Mouse (Mus musculus) intestine, embryonic 14.5 days (tissue): Measurements from ENCODE around the gene Prmt8. TPM values are rescaled to one million over a fixed set of nuclear protein-coding genes. Genes with fewer than 3 reads are reported as not detected.

ENCODE experiments used
- ATAC-seq: fragments of 200-750 bp; cut with Nextera tagmentation; replicated peaks from 2 replicates; pipeline ENCODE4 v1.8.0; 2017; ENCODE audit warnings: low read depth, moderate number of reproducible peaks, moderate TSS enrichment, moderate library complexity; ENCODE audit not compliant: low FRiP score, low TSS enrichment
- DNase-seq: peaks from one replicate; pipeline ENCODE4 v3.0.0-alpha.2; 2018; ENCODE audit warnings: low spot score
- H3K27ac ChIP-seq: fragments of 300-500 bp; sonication (generic); 2 replicates; pipeline ENCODE4 v1.5.1; 2014; ENCODE audit warnings: low read depth, mild to moderate bottlenecking, control low read depth
- H3K27me3 ChIP-seq: fragments of 300-500 bp; sonication (generic); replicated peaks from 2 replicates; pipeline ENCODE4 v1.6.1; 2014; ENCODE audit warnings: low read length, control low read depth; ENCODE audit not compliant: control insufficient read depth, insufficient read depth
- H3K36me3 ChIP-seq: fragments of 300-500 bp; sonication (generic); 2 replicates; pipeline ENCODE4 v1.6.1; 2014; ENCODE audit warnings: low read length, control low read depth; ENCODE audit not compliant: control insufficient read depth, insufficient read depth
- H3K4me1 ChIP-seq: fragments of 300-500 bp; sonication (generic); replicated peaks from 2 replicates; pipeline ENCODE4 v1.6.1; 2014; ENCODE audit warnings: low read length, control low read depth, mixed read lengths; ENCODE audit not compliant: control insufficient read depth, insufficient read depth
- H3K4me2 ChIP-seq: fragments of 300-500 bp; sonication (generic); 2 replicates; pipeline ENCODE4 v1.6.1; 2014; ENCODE audit warnings: low read length
- H3K4me3 ChIP-seq: fragments of 300-500 bp; sonication (generic); 2 replicates; pipeline ENCODE4 v1.5.1; 2014; ENCODE audit warnings: low read depth, low read length, control low read depth, mixed read lengths
- H3K9ac ChIP-seq: fragments of 300-500 bp; sonication (generic); 2 replicates; pipeline ENCODE4 v1.6.1; 2014; ENCODE audit warnings: mild to moderate bottlenecking, low read length
- H3K9me3 ChIP-seq: fragments of 300-500 bp; sonication (generic); 2 replicates; pipeline ENCODE4 v1.6.1; 2016; ENCODE audit warnings: low read length, control low read depth; ENCODE audit not compliant: control insufficient read depth
- WGBS: fragments of 180-500 bp; shearing (Covaris S2); extraction: QIAGEN DNeasy Blood & Tissue Kit; methylation state at CpG from one replicate; pipeline ENCODE4 v1.1.7; 2014; 5-methylcytosine and 5-hydroxymethylcytosine counted together
- polyA plus RNA-seq: library from polyadenylated mRNA; unstranded; fragments of >200 nt; fragmentation: Nextera tagmentation; extraction: Ambion mirVana; gene quantifications from 2 replicates; pipeline ENCODE4 v1.2.1, GENCODE M21; 2014

The Prmt8 gene
- polyA plus RNA-seq: 0.19 and 0.35 TPM in 2 replicates

DNA sequence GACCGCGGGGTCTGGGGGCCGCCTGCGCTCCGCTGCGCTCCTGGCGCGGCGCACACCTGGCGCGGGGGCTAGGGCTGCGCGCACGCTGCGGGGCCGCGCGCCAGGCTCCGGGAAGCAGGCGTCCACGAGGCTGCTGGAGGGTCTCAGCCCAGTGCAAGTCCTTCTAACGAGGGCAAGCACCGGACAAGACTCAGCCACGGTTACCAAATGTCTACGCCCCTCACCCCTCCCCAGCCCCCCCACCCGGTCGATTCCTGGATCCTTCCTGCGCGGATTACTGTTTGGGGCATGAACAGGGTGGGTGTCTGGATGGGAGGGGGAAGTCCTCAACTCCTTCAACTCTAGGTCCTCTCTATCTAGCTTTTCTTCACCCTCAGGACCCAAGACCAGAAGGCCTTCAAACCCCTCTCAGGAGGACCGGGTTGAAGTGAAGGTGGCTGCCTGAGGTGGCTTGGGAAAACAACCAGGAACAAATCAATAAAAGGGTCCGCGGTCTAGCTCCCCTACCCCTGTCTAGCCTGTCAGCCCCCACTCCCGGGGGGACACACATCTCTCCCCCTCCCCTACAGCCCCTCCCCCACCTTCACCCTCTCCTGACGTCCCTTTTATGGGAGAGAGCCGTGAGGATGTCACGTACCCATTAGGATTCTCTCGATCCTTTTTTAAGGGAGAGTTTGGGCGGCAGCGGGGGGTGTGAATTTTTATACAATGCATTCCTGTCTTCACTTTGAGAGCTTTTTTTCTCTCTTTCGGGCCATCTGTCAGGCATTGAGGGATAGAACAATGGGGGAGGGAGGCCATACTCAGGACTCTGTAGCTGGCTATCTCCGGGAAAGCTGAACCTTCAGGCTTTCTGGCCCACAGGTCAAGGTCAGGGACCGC, at the start of gene Prmt8:
Gene Prmt8 (minus strand): TSS at position 198 of the 882 bp plus-strand sequence.
- 2% methylated on average over 42 of the region's 42 CpGs for WGBS
- Histone ChIP-seq H3K4me2 (peak within 1 kb of the TSS; percentile 62), H3K9me3 (no peaks in the 10 kb centered on the region), H3K4me3 (peak within 1 kb of the TSS; percentile 31), H3K27ac (no peak within 1 kb of the TSS), H3K27me3 (peaks cover 80% of the 10 kb centered on the region), H3K36me3 (no peaks in the 10 kb centered on the region), H3K4me1 (peaks cover 17% of the 10 kb centered on the region), H3K9ac (no peak within 1 kb of the TSS)
- no peak for DNase-seq
- no peak for ATAC-seq

GRCm38 (mm10) chr6:127803046-127803729, 33.9 kb upstream of the Prmt8 start:
- 70% methylated on average over 9 of the region's 9 CpGs for WGBS
- no peaks in the 10 kb centered on the region for H3K27me3 ChIP-seq
- no peak overlapping the region for H3K4me2 ChIP-seq
- H3K9ac ChIP-seq: no peak overlapping the region
- no peaks in the 10 kb centered on the region for H3K4me1 ChIP-seq
- H3K27ac ChIP-seq: no peak overlapping the region
- DNase-seq (no peak), ATAC-seq (no peak)
- H3K9me3 ChIP-seq: no peaks in the 10 kb centered on the region
- H3K36me3 ChIP-seq: no peaks in the 10 kb centered on the region
- H3K4me3 ChIP-seq: no peak overlapping the region

DNA sequence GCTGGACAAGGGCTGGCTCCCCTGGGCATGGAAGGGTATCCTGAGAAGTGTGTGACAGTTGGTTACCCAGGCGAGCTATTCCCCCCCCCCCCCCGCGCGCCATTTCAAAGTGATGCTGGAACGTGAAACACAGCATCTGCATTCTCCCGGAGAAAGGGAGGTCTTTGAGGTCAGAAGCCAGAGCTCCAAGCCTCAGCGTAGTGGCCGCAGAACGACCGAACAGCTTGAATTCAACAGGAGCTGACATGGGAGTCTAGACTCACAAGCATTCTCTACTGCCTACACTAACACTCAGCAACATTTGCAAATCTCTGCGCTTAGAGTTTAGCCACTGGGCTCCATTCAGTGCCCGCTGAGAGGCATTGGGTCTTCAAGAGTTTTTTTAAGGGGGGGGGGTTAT, 32.9 kb upstream of the Prmt8 start:
- Histone ChIP-seq H3K4me3 (no peak overlapping the region), H3K9me3 (no peaks in the 10 kb centered on the region), H3K9ac (no peak overlapping the region), H3K36me3 (no peaks in the 10 kb centered on the region), H3K4me2 (no peak overlapping the region), H3K4me1 (no peaks in the 10 kb centered on the region), H3K27ac (no peak overlapping the region), H3K27me3 (no peaks in the 10 kb centered on the region)
- ATAC-seq (no peak), DNase-seq (no peak)
- 74% methylated on average over 12 of the region's 12 CpGs for WGBS

GRCm38 (mm10) chr6:127790023-127790422, 20.8 kb upstream of the Prmt8 start:
- Histone ChIP-seq H3K27me3 (no peaks in the 10 kb centered on the region), H3K36me3 (no peaks in the 10 kb centered on the region), H3K27ac (no peak overlapping the region), H3K9me3 (no peaks in the 10 kb centered on the region), H3K4me3 (no peak overlapping the region), H3K9ac (no peak overlapping the region), H3K4me2 (no peak overlapping the region), H3K4me1 (no peaks in the 10 kb centered on the region)
- 63% methylated on average over 13 of the region's 13 CpGs for WGBS
- DNase-seq (no peak), ATAC-seq (no peak)

DNA sequence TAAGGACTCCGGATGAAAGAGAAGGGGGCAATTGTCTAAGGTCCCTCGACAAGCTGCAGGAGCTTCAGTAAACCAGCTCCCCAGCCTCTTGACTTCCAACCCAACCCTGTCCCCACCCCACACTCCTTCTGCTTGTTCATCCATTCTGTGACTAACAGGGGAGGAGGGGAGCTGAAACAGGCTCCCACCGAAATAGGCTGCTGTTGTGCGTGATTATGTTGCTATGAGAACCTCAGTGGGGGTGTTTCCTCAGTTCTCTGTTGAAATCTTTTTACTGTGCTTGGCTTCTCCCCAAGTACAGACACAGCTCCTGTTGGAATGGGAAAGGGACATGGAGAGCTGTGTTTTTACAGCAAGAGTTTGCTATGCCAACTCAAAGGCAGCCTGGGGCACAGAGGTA, 1.5 kb upstream of the Prmt8 start:
- H3K9ac ChIP-seq: no peak overlapping the region
- H3K36me3 ChIP-seq: no peaks in the 10 kb centered on the region
- no peak for DNase-seq
- H3K4me1 ChIP-seq: peaks cover 17% of the 10 kb centered on the region
- peaks cover 68% of the 10 kb centered on the region for H3K27me3 ChIP-seq
- H3K9me3 ChIP-seq: no peaks in the 10 kb centered on the region
- ATAC-seq: no peak
- H3K4me2 ChIP-seq: no peak overlapping the region
- no peak overlapping the region for H3K4me3 ChIP-seq
- no peak overlapping the region for H3K27ac ChIP-seq
- 28% methylated on average over 4 of the region's 4 CpGs for WGBS

DNA sequence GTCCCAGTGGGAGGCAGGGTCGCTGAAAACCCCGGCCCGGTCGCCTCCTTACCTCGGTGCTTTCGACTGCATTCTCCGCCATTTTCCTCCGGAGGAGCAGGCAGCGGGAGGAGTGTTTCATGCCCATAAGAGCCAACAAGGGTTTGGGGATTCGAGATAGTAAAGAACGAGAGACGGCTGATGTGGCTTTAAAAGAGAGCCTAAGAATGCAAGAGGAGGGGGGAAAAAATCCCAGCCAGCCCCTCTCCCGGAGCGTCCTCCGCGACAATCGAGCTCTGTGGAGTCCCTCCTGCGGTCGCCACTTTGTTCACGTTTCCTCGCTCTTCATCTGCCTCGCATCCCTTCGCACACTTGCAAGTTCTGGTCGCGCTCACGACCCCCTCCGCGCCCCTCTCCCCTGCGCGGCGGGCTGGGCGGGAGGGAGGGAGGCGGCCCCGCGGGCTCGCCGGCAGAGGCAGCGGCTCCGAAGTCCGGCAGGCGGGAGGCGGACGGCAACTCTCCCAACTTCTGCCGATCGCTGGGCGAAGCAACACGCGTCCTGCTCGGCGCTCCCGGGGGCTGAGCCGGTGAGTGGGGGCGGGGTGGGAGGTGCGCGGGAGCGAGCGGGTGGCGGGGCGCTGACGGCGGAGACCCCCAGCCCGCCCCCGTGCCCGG, 524 bp downstream of the Prmt8 start:
- H3K27me3 ChIP-seq: peaks cover 82% of the 10 kb centered on the region
- H3K9me3 ChIP-seq: no peaks in the 10 kb centered on the region
- H3K4me2 ChIP-seq: peak overlapping the region; percentile 62
- H3K27ac ChIP-seq: no peak overlapping the region
- H3K9ac ChIP-seq: no peak overlapping the region
- peak overlapping the region; percentile 31 for H3K4me3 ChIP-seq
- DNase-seq (peak; percentile 65), ATAC-seq (no peak)
- peaks cover 17% of the 10 kb centered on the region for H3K4me1 ChIP-seq
- 1% methylated on average over 43 of the region's 64 CpGs for WGBS
- no peaks in the 10 kb centered on the region for H3K36me3 ChIP-seq

- Histone ChIP-seq H3K27me3 (peaks cover 82% of the 10 kb centered on the region), H3K9me3 (no peaks in the 10 kb centered on the region), H3K27ac (no peak overlapping the region), H3K4me2 (peak overlapping the region; percentile 45), H3K36me3 (no peaks in the 10 kb centered on the region), H3K4me1 (peaks cover 17% of the 10 kb centered on the region), H3K4me3 (peak overlapping the region; percentile 21), H3K9ac (no peak overlapping the region)
- ATAC-seq (peak; percentile 60; the same call in 1 of the 2 replicates), DNase-seq (peak; percentile 93)
- WGBS: 2% methylated on average over 47 of the region's 49 CpGs
Measured at GRCm38 (mm10) chr6:127767706-127768493, 1.4 kb downstream of the Prmt8 start.

DNA sequence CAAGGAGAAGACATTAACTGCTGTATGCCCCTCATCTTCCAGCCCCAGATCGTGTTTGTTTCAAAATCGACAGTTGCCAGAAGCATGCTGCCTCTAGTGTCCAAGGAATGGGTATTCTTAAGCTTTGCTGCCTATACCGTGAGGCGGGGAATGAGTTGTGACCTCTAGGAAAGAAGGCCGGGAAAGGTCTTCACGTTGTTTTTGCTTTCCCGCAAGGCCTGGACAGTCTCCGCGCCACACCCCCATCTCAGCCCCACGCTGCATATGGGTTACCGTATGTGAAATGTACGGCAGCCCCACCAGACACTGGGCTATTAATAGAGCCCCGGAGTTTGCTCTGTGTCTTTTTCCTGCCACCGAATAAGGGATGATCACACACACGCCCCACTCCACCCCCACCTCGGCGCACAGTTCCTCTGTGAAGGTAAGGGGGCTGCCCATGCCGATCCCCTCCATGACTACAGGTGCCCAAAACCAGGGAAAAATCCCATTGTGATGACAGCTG, 2.0 kb downstream of the Prmt8 start:
- Histone ChIP-seq H3K4me2 (peak overlapping the region; percentile 45), H3K9me3 (no peaks in the 10 kb centered on the region), H3K9ac (no peak overlapping the region), H3K36me3 (no peaks in the 10 kb centered on the region), H3K4me3 (peak overlapping the region; percentile 21), H3K27me3 (peaks cover 76% of the 10 kb centered on the region), H3K27ac (no peak overlapping the region), H3K4me1 (peaks cover 17% of the 10 kb centered on the region)
- DNase-seq: peak; percentile 57
- 4% methylated on average over 18 of the region's 18 CpGs for WGBS
- ATAC-seq: no peak
